Mouse (Mus musculus) neutrophil, adult 5-6 weeks (primary cell): Measurements from ENCODE around the gene Fbln1. TPM values are rescaled to one million over a fixed set of nuclear protein-coding genes. Genes with fewer than 3 reads are reported as not detected.

Source experiments
- ATAC-seq: fragments of 151-379, 151-347 bp; 2 replicates; pipeline ENCODE4 v1.8.0; 2017; ENCODE audit warnings: mild to moderate bottlenecking, moderate TSS enrichment; ENCODE audit not compliant: insufficient number of reproducible peaks, poor library complexity, low FRiP score, severe bottlenecking; ENCODE audit errors: extremely low read depth
- total RNA-seq: library from RNA; stranded (forward); fragments of 200-1000 nt; gene quantifications from 2 replicates; pipeline ENCODE4 v1.2.3, GENCODE M21; 2017

Fbln1 gene
- total RNA-seq, 1 experiment from 2014 or later = not detected

DNA sequence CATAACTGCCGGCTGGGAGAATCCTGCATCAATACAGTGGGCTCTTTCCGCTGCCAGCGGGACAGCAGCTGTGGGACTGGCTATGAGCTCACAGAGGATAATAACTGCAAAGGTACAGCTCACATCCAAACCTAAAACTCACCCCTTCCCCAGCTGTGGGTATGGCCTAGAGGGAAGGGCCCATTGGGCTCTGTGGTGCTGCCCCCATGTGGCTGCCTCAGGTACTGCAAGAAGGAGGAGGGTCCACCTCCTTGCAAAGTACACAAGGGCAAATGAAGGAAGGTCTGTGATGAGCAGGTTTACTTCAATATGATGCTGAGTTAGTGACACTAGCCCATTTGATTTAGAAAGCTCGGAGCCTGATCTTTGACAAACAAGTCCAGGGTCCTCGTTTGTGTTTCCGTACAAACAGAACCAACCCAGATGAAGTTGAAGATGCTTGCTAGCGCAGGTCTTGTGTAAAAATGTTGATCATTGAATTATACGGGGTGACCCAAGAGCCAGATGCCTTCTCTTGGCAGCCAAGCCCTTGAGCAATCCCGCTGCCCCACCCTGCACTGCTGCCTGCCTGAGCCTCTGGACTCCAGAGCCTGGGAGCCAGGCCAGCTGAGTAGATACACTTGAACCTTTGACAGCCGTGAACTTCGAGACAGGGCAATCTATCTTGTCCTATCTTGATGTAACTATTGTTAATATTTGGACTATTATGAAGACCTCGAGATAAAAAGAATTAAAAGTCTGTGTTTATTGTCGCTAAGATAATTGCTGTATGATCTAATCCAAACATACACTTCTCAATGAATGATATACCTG lies 25.9 kb downstream of the Fbln1 start:
- 0 out of 2 replicates have a peak, but pooled peaks have one; percentile 16 for ATAC-seq

GRCm38 (mm10) chr15:85232256-85232535 lies 26.4 kb downstream of the Fbln1 start:
- ATAC-seq = no peak

- ATAC-seq = peak; percentile 35; the same call in 1 of the 2 replicates
Observed at GRCm38 (mm10) chr15:85232543-85233250, 26.9 kb downstream of the Fbln1 start.

- no peak for ATAC-seq
Observed at GRCm38 (mm10) chr15:85233251-85233611, 27.5 kb downstream of the Fbln1 start.

GRCm38 (mm10) chr15:85233690-85234089 lies 27.9 kb downstream of the Fbln1 start:
- no peak for ATAC-seq

DNA sequence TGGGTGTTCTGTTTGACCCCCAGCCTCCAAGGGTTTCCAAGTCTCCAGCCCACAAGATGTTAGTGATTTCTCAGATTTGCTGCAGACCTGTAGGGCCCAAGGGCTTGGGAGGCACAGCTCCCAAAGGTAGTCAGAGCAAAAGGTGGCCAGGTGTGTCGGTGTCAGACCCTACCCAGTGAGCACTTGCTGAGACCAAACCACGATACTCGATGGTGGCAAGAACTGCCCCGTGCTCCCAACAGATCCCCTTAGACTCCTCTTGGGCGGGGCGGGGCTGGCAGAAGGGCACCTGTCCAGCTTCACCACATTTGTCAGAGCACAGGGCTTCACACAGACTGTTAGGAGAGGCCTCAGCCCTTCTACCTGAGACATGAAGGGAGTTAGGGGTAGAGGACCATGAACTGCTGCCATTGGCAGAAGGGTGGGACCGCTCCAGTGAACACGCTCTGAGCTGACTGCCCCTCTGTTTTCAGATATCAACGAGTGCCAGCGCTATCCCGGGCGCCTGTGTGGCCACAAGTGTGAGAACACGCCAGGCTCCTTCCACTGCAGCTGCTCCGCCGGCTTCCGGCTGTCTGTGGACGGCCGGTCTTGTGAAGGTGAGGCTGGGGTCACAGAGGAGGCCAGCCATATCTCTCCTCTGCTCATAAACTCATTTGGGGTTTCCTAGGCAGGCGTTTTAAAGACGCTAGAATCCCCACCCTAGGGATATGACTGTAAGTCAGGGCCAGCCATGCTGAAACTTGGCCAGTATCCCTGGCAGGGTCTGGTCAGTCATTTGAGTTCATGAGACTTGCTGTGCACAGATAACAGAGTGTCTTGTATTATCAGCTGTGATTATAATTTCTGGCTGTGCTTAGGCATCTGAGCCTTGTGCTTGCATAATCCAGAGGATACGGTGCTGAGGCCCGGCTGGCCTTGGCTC lies 33.3 kb downstream of the Fbln1 start:
- no peak for ATAC-seq

GRCm38 (mm10) chr15:85240086-85240485 lies 34.3 kb downstream of the Fbln1 start:
- ATAC-seq = no peak

GRCm38 (mm10) chr15:85241856-85242255 lies 36.1 kb downstream of the Fbln1 start:
- ATAC-seq = no peak

DNA sequence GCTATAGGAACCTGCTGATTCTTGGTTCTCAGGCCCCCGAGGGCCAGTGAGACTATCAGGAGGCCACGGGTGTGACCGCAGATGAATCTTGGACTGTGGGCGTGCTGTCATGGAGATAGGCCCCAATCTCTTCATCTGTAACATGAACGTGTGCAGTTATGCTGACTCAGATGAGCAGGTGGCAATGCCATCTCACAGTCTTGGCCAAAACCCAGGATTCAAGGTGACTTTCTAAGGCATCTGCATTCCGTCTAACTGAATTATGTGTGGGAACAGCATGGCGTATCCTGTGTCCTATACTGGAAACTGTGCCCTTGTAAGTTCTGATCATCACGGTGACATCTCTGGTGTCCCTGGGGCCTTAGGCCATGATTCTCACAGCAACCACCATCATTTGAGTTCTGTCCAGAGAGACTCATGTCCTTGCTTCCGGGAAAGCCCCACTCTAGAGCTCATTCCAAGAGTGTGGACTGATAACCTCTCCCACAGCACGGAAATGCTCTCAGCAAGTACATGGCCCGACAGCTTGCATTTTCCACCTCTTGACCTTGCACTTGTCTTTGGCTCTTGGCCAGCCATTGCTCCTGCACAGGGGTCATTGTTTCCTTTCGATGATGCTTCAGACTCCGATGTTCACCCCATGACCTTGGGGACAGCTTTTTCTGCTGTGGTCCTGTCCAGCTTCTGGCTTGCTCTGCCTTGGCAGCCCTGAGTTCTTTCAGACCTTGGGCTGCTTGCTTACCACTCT lies 38.8 kb downstream of the Fbln1 start:
- no peak for ATAC-seq

DNA sequence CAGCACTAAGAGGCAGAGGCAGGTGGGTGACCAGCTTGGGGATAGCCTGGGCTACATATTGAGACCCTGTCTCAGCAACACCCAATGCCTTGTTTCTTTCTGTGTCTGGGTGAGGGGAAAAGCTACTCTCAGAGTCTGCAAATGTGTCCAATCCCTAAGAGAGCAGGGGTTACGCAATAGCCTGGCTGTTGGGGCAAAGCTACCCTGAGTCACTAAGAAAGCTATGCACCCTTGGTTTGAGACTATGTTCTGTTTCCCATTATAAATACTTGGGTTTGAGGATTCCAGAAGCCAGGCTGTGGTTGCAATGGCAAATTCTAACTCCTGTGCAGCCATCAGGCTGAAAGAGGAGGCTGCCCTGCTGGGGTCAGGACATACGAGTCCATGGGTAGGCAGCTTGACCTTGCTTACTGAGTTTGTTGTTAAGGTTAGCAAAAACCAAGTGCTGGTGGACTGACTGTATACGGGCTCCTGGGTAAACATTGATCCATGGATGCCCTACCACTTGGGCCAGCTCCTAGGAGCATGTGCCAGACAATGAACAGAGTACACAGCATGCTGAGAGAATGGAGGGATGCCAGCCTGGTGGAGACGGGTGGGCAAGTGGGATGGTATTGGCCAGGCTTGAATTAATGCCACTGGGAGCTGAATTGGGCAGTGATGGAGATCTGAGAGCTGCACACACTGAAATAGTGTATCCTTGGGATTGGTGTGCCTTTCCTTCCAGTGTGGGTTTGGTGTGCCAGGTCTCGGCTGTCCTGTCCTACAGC lies 39.7 kb downstream of the Fbln1 start:
- ATAC-seq = no peak

DNA sequence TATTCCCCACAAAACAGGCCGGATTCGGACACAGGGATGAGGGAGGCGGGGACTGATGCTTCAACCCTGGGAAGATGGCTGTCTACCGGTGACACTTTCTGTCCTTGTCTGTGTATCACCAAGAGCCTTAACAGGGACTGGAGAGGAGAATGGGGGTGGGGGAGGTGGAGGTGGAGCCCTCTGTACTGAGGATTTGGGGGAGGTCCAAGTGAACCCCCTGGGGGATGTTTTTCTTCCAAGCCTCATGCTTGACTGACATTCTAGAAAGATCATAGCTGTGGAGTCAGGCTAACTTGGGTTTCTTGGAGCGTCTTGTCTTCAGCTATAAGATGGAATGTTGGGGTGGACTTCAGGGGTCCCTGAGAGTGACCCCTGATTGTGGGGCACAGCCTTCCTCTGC lies 40.3 kb downstream of the Fbln1 start:
- ATAC-seq = no peak

- no peak for ATAC-seq
Observed at GRCm38 (mm10) chr15:85246936-85247335, 41.2 kb downstream of the Fbln1 start.

- no peak for ATAC-seq
Observed at GRCm38 (mm10) chr15:85248311-85248710, 42.6 kb downstream of the Fbln1 start.

GRCm38 (mm10) chr15:85249252-85249651 lies 43.5 kb downstream of the Fbln1 start:
- ATAC-seq = no peak

- no peak for ATAC-seq
Observed at GRCm38 (mm10) chr15:85250436-85250835, 44.7 kb downstream of the Fbln1 start.

- ATAC-seq = no peak
Observed at GRCm38 (mm10) chr15:85252476-85252875, 46.7 kb downstream of the Fbln1 start.

- no peak for ATAC-seq
Observed at GRCm38 (mm10) chr15:85257775-85258429, 52.2 kb downstream of the Fbln1 start.

GRCm38 (mm10) chr15:85262805-85263204 lies 57.1 kb downstream of the Fbln1 start:
- no peak for ATAC-seq
